ENCODE assay signal across 8 mouse cellular contexts in genomic region chr7:98177929-98178559, GRCm38 (mm10). TPM values are rescaled to one million over a fixed set of nuclear protein-coding genes. Genes with fewer than 3 reads are reported as not detected.
A peak's percentile ranks its signal among the peaks of the same experiment; 100 is the strongest.
DNase-seq lines count a peak whose midpoint lies in the region; ATAC-seq and TF ChIP-seq lines count a peak whose summit lies in the region.

Capn5 (minus strand) TSS chr7:98178274.

- H3K4me2 ChIP-seq in limb, embryonic 13.5 days (replicated peaks) = peak within 1 kb of the TSS; percentile 80
- H3K4me2 ChIP-seq in midbrain, embryonic 14.5 days (ENCODE audit: low read length) = peak within 1 kb of the TSS; percentile 71

- peak; percentile 40 for TF ChIP-seq CTCF in C2C12 (IDR thresholded peaks at IDR 0.05; ENCODE audit: control insufficient read depth, insufficient read depth, insufficient read length)
- peak; percentile 72 for TF ChIP-seq CTCF in heart, adult 2 months (IDR thresholded peaks at IDR 0.05)
- TF ChIP-seq CTCF in kidney, adult 2 months (conservative IDR thresholded peaks at IDR 0.05; ENCODE audit: insufficient read depth, insufficient read length, low read depth, low read length) = peak; percentile 64

- WGBS in heart, adult 2 months = 2% methylated on average over 42 of the region's 44 CpGs
- under 1% methylated on average over 38 of the region's 44 CpGs for WGBS in kidney, adult 2 months
- WGBS in limb, embryonic 13.5 days = 2% methylated on average over 35 of the region's 44 CpGs
- WGBS in midbrain, embryonic 14.5 days = under 1% methylated on average over 42 of the region's 44 CpGs

- peak; percentile 36; the same call in 1 of the 2 replicates for TF ChIP-seq POLR2A in heart, adult 2 months (IDR thresholded peaks at IDR 0.05; ENCODE audit: insufficient read depth, low read depth, low read length)
- no peak for TF ChIP-seq POLR2A in kidney, adult 2 months (IDR thresholded peaks at IDR 0.05; ENCODE audit: low read depth, low read length)

- H3K9me3 ChIP-seq in limb, embryonic 13.5 days = no peaks in the 10 kb centered on the region
- H3K9me3 ChIP-seq in midbrain, embryonic 14.5 days (ENCODE audit: control insufficient read depth, low read length) = no peaks in the 10 kb centered on the region

- peak within 1 kb of the TSS; percentile 71 for H3K9ac ChIP-seq in heart, adult 2 months (ENCODE audit: low read depth, low read length)
- H3K9ac ChIP-seq in limb, embryonic 13.5 days = peak within 1 kb of the TSS; percentile 76
- H3K9ac ChIP-seq in midbrain, embryonic 14.5 days (replicated peaks; ENCODE audit: low read length) = peak within 1 kb of the TSS; percentile 62

- no peaks in the 10 kb centered on the region for H3K79me3 ChIP-seq in C2C12 (ENCODE audit: low read depth)

- intact Hi-C loops in heart, adult 2 months (cut with DNase I) = no loop called here

- peak within 1 kb of the TSS; percentile 85 for H3ac ChIP-seq in C2C12 (ENCODE audit: control insufficient read depth, insufficient read length, low read depth)

- peak; percentile 77; the same call in 1 of the 2 replicates for TF ChIP-seq EP300 in heart, adult 2 months (IDR thresholded peaks at IDR 0.05; ENCODE audit: insufficient read depth, low read depth, low read length)

- ATAC-seq in limb, embryonic 13.5 days (ENCODE audit: low FRiP score, low read depth) = peak; percentile 87
- peak; percentile 80 for ATAC-seq in midbrain, embryonic 14.5 days (ENCODE audit: low FRiP score, low TSS enrichment)

- DNase-seq in adrenal gland, postnatal 14 days = peak; percentile 81
- peak; percentile 85 for DNase-seq in embryo, embryonic 9.5 days (ENCODE audit: extremely low spot score)
- peak; percentile 78 to 80 for DNase-seq in heart, adult 2 months
- peak; percentile 74 for DNase-seq in kidney, adult 2 months
- DNase-seq in midbrain, embryonic 14.5 days = peak; percentile 83
- peak; percentile 75 to 84 for DNase-seq in spleen, postnatal 4 days (ENCODE audit: low spot score in 2 of 2)

- H3K27me3 ChIP-seq in C2C12 (ENCODE audit: control insufficient read depth, insufficient read depth, insufficient read length) = no peaks in the 10 kb centered on the region
- H3K27me3 ChIP-seq in heart, adult 2 months (ENCODE audit: control insufficient read depth, insufficient read depth, low read length) = no peaks in the 10 kb centered on the region
- no peaks in the 10 kb centered on the region for H3K27me3 ChIP-seq in kidney, adult 2 months (replicated peaks; ENCODE audit: control insufficient read depth, insufficient read depth, low read length)
- H3K27me3 ChIP-seq in limb, embryonic 13.5 days = no peaks in the 10 kb centered on the region
- peaks cover 8% of the 10 kb centered on the region; the same call in 1 of the 2 replicates for H3K27me3 ChIP-seq in midbrain, embryonic 14.5 days (ENCODE audit: control insufficient read depth, insufficient read depth, low read length)

- H3K4me3 ChIP-seq in C2C12 (ENCODE audit: insufficient read depth, poor library complexity, severe bottlenecking) = peak within 1 kb of the TSS; percentile 34
- H3K4me3 ChIP-seq in heart, adult 2 months = peak within 1 kb of the TSS; percentile 85
- H3K4me3 ChIP-seq in kidney, adult 2 months (ENCODE audit: insufficient read depth, low read depth, low read length) = peak within 1 kb of the TSS; percentile 88
- H3K4me3 ChIP-seq in limb, embryonic 13.5 days = peak within 1 kb of the TSS; percentile 79
- H3K4me3 ChIP-seq in midbrain, embryonic 14.5 days (replicated peaks; ENCODE audit: low read depth, low read length) = peak within 1 kb of the TSS; percentile 56

- no peaks in the 10 kb centered on the region for H3K36me3 ChIP-seq in C2C12 (ENCODE audit: control insufficient read depth, insufficient read depth)
- no peaks in the 10 kb centered on the region for H3K36me3 ChIP-seq in heart, adult 2 months (ENCODE audit: control insufficient read depth, insufficient read depth, low read length)
- H3K36me3 ChIP-seq in kidney, adult 2 months (ENCODE audit: control insufficient read depth, insufficient read depth, low read length) = no peaks in the 10 kb centered on the region
- H3K36me3 ChIP-seq in limb, embryonic 13.5 days = no peaks in the 10 kb centered on the region
- H3K36me3 ChIP-seq in midbrain, embryonic 14.5 days (ENCODE audit: control insufficient read depth, insufficient read depth, low read length) = no peaks in the 10 kb centered on the region

- peaks cover 5% of the 10 kb centered on the region; the same call in 1 of the 2 replicates for H3K4me1 ChIP-seq in heart, adult 2 months (ENCODE audit: control insufficient read depth, insufficient read depth, low read length)
- H3K4me1 ChIP-seq in kidney, adult 2 months (ENCODE audit: control insufficient read depth, insufficient read depth, low read length) = peaks cover 9% of the 10 kb centered on the region
- H3K4me1 ChIP-seq in limb, embryonic 13.5 days = peaks cover 10% of the 10 kb centered on the region
- 0 out of 2 replicates have a peak, but pooled peaks cover 3% of the 10 kb centered on the region for H3K4me1 ChIP-seq in midbrain, embryonic 14.5 days (ENCODE audit: control insufficient read depth, insufficient read depth, low read length)

- H3K27ac ChIP-seq in heart, adult 2 months = peak within 1 kb of the TSS; percentile 62
- H3K27ac ChIP-seq in kidney, adult 2 months (ENCODE audit: insufficient read depth, low read depth, low read length) = peak within 1 kb of the TSS; percentile 93
- H3K27ac ChIP-seq in limb, embryonic 13.5 days = no peak within 1 kb of the TSS
- H3K27ac ChIP-seq in midbrain, embryonic 14.5 days (replicated peaks; ENCODE audit: low read depth, low read length) = no peak within 1 kb of the TSS

- H3K79me2 ChIP-seq in C2C12 (ENCODE audit: control insufficient read depth, insufficient read depth) = no peaks in the 10 kb centered on the region
- H3K79me2 ChIP-seq in heart, adult 2 months (replicated peaks; ENCODE audit: control insufficient read depth, insufficient read depth, low read length) = no peaks in the 10 kb centered on the region

TF ChIP-seq in C2C12, 6 proteins besides CTCF, POLR2A, EP300 and RAD21:
- TF ChIP-seq MYOG (IDR thresholded peaks at IDR 0.05; ENCODE audit: control insufficient read depth, extremely low read depth, insufficient read length) (no peak), FOSL1 (IDR thresholded peaks at IDR 0.05; ENCODE audit: insufficient read depth, low read length, poor library complexity, severe bottlenecking) (no peak), CEBPB (IDR thresholded peaks at IDR 0.05; ENCODE audit: low read depth) (no peak), USF1 (IDR thresholded peaks at IDR 0.05; ENCODE audit: low read depth) (no peak), MYOD1 (IDR thresholded peaks at IDR 0.05; ENCODE audit: control insufficient read depth, insufficient read length, low read depth) (no peak), MAX (IDR thresholded peaks at IDR 0.05) (no peak)
TF ChIP-seq in C2C12: peak in this region for 0.

RNA-seq across cellular contexts. Expression of gene Capn5, which starts in this region (rescaled TPM):
- 2.5 TPM for polyA plus RNA-seq in C2C12 (2012; fragmentation: generic; extraction: Trizol)
- 6.2 and 9.8 TPM in 2 replicates for total RNA-seq in adrenal gland, postnatal 14 days (2021)
- total RNA-seq in heart, adult 2 months (2021) = 1 to 10 TPM; 1.8 to 2.4 TPM
- 3.7 and 4.6 TPM in 2 replicates for polyA plus RNA-seq in heart, adult 2 months (2012; rRNA removed)
- polyA plus RNA-seq in kidney, adult 2 months (2012; rRNA removed) = 13.8 and 14.6 TPM in 2 replicates
- 5.5 and 5.6 TPM in 2 replicates for polyA plus RNA-seq in limb, embryonic 13.5 days (2015; fragmentation: Nextera tagmentation; extraction: Ambion mirVana)
- 9.8 and 9.9 TPM in 2 replicates for polyA plus RNA-seq in midbrain, embryonic 14.5 days (2014; fragmentation: Nextera tagmentation; extraction: Ambion mirVana)

Comparison
In these comparisons a context has a peak if more than half of its experiments do, and no peak if none do; other contexts are left out.
1. H3K4me3 ChIP-seq: peak in every context shown above with its lines; median percentile 88 in kidney, adult 2 months; 85 in heart, adult 2 months; 79 in limb, embryonic 13.5 days; 56 in midbrain, embryonic 14.5 days; 34 in C2C12.
2. H3K27ac ChIP-seq: peak in heart, adult 2 months (single experiment) and kidney, adult 2 months (single experiment); none in limb, embryonic 13.5 days (single experiment) and midbrain, embryonic 14.5 days (single experiment).
3. Peak in every context shown above with its lines, with median percentiles within 50 percentile points of each other: CTCF ChIP-seq, DNase-seq and H3K9ac ChIP-seq.